ENCODE assay signal across 22 mouse cellular contexts in genomic region chr17:49262394-49262793, GRCm38 (mm10).
DNase-seq lines count a peak whose midpoint lies in the region; ATAC-seq and TF ChIP-seq lines count a peak whose summit lies in the region.
"Had no signal": no experiment of that assay in that cellular context is flagged by ENCODE, and none has a peak within 500 bp of the region (broad histone marks: within the 10 kb centered on the region; RNA-seq: fewer than 3 reads in every experiment).

No protein-coding gene starts in this region.

- no peak for TF ChIP-seq POLR2A in brain, embryonic 14.5 days (IDR thresholded peaks at IDR 0.05; ENCODE audit: borderline replicate concordance, extremely low read depth, insufficient read depth, insufficient read length, poor library complexity, severe bottlenecking)

- no peak overlapping the region for H3K9ac ChIP-seq in hindbrain, embryonic 14.5 days
- H3K9ac ChIP-seq in hindbrain, postnatal 0 days (replicated peaks; ENCODE audit: low read length) = no peak overlapping the region
- H3K9ac ChIP-seq in forebrain, embryonic 13.5 days = no peak overlapping the region
- no peak overlapping the region for H3K9ac ChIP-seq in neural tube, embryonic 14.5 days (replicated peaks; ENCODE audit: low read depth, low read length)
- H3K9ac ChIP-seq: embryonic facial prominence, embryonic 15.5 days; heart, embryonic 13.5 days; hindbrain, embryonic 15.5 days had no signal

- H3K4me3 ChIP-seq in hindbrain, embryonic 14.5 days (replicated peaks; ENCODE audit: low read length) = no peak overlapping the region
- H3K4me3 ChIP-seq in hindbrain, postnatal 0 days (ENCODE audit: low read length) = no peak overlapping the region
- H3K4me3 ChIP-seq in forebrain, embryonic 13.5 days = no peak overlapping the region
- H3K4me3 ChIP-seq in neural tube, embryonic 14.5 days (ENCODE audit: low read depth, low read length) = no peak overlapping the region
- H3K4me3 ChIP-seq: embryonic facial prominence, embryonic 15.5 days; erythroblast, embryonic 14.5 days; gastrocnemius, adult 2 months; heart, embryonic 13.5 days; hindbrain, embryonic 15.5 days had no signal

- no peak for TF ChIP-seq CTCF in hindbrain, postnatal 0 days (IDR thresholded peaks at IDR 0.05; ENCODE audit: low read depth)
- TF ChIP-seq CTCF in brain, embryonic 14.5 days (IDR thresholded peaks at IDR 0.05; ENCODE audit: borderline replicate concordance, extremely low read depth, insufficient read depth, insufficient read length) = no peak

- H3K4me1 ChIP-seq in hindbrain, embryonic 14.5 days (replicated peaks; ENCODE audit: control insufficient read depth, insufficient read depth, low read length) = no peaks in the 10 kb centered on the region
- no peaks in the 10 kb centered on the region for H3K4me1 ChIP-seq in hindbrain, postnatal 0 days (ENCODE audit: insufficient read depth, low read length)
- H3K4me1 ChIP-seq in forebrain, embryonic 13.5 days = peaks cover 3% of the 10 kb centered on the region; the same call in 1 of the 2 replicates
- H3K4me1 ChIP-seq in neural tube, embryonic 14.5 days (ENCODE audit: control insufficient read depth, insufficient read depth, low read length) = no peaks in the 10 kb centered on the region
- H3K4me1 ChIP-seq: embryonic facial prominence, embryonic 15.5 days; heart, embryonic 13.5 days; hindbrain, embryonic 15.5 days had no signal

- ATAC-seq in hindbrain, embryonic 14.5 days (ENCODE audit: low FRiP score) = peak; percentile 46; the same call in 1 of the 2 replicates
- no peak for ATAC-seq in hindbrain, postnatal 0 days
- peak; percentile 55; the same call in 1 of the 2 replicates for ATAC-seq in forebrain, embryonic 13.5 days
- peak; percentile 77; the same call in 1 of the 2 replicates for ATAC-seq in neural tube, embryonic 14.5 days (ENCODE audit: low read depth)

- no peaks in the 10 kb centered on the region for H3K36me3 ChIP-seq in hindbrain, embryonic 14.5 days (replicated peaks; ENCODE audit: control insufficient read depth, insufficient read depth)
- H3K36me3 ChIP-seq in hindbrain, postnatal 0 days (ENCODE audit: insufficient read depth, low read length) = no peaks in the 10 kb centered on the region
- no peaks in the 10 kb centered on the region for H3K36me3 ChIP-seq in forebrain, embryonic 13.5 days (ENCODE audit: poor library complexity, severe bottlenecking)
- H3K36me3 ChIP-seq in neural tube, embryonic 14.5 days (ENCODE audit: control insufficient read depth, insufficient read depth, low read length) = no peaks in the 10 kb centered on the region
- H3K36me3 ChIP-seq: embryonic facial prominence, embryonic 15.5 days; heart, embryonic 13.5 days; hindbrain, embryonic 15.5 days had no signal

- H3K27me3 ChIP-seq in hindbrain, embryonic 14.5 days (ENCODE audit: control insufficient read depth, insufficient read depth, low read length) = no peaks in the 10 kb centered on the region
- no peaks in the 10 kb centered on the region for H3K27me3 ChIP-seq in hindbrain, postnatal 0 days (ENCODE audit: insufficient read depth, low read length)
- H3K27me3 ChIP-seq in forebrain, embryonic 13.5 days = no peaks in the 10 kb centered on the region
- no peaks in the 10 kb centered on the region for H3K27me3 ChIP-seq in neural tube, embryonic 14.5 days (ENCODE audit: control insufficient read depth, insufficient read depth, low read length)
- H3K27me3 ChIP-seq: embryonic facial prominence, embryonic 15.5 days; hindbrain, embryonic 15.5 days had no signal

- H3K4me2 ChIP-seq in hindbrain, embryonic 14.5 days (replicated peaks) = no peak overlapping the region
- H3K4me2 ChIP-seq in hindbrain, postnatal 0 days (ENCODE audit: low read depth, low read length) = no peak overlapping the region
- no peak overlapping the region for H3K4me2 ChIP-seq in forebrain, embryonic 13.5 days
- H3K4me2 ChIP-seq in neural tube, embryonic 14.5 days (ENCODE audit: low read depth, low read length) = no peak overlapping the region
- H3K4me2 ChIP-seq: embryonic facial prominence, embryonic 15.5 days; heart, embryonic 13.5 days; hindbrain, embryonic 15.5 days had no signal

- WGBS in hindbrain, embryonic 14.5 days = 33% methylated on average over 4 of the region's 4 CpGs
- WGBS in hindbrain, postnatal 0 days = 49% methylated on average over 4 of the region's 4 CpGs
- 17% methylated on average over 4 of the region's 4 CpGs for WGBS in forebrain, embryonic 13.5 days
- WGBS in neural tube, embryonic 14.5 days = 9% methylated on average over 4 of the region's 4 CpGs

- no peak overlapping the region for H3K27ac ChIP-seq in hindbrain, embryonic 14.5 days
- no peak overlapping the region for H3K27ac ChIP-seq in hindbrain, postnatal 0 days
- no peak overlapping the region for H3K27ac ChIP-seq in forebrain, embryonic 13.5 days
- no peak overlapping the region for H3K27ac ChIP-seq in neural tube, embryonic 14.5 days (ENCODE audit: low read depth, low read length)
- H3K27ac ChIP-seq: embryonic facial prominence, embryonic 15.5 days; gastrocnemius, adult 2 months; heart, embryonic 13.5 days; hindbrain, embryonic 15.5 days had no signal

- no peak for DNase-seq in hindbrain, embryonic 14.5 days (ENCODE audit: low spot score)
- no peak for DNase-seq in hindbrain, postnatal 0 days (ENCODE audit: low spot score)
- DNase-seq in brain, embryonic 14.5 days (ENCODE audit: low read depth) = peak; percentile 78
- DNase-seq in natural killer cell, adult 2 months (ENCODE audit: low spot score in 2 of 2) = no peak
- no peak for DNase-seq in urinary bladder, postnatal 4 days (ENCODE audit: low spot score in 2 of 2)
- DNase-seq: adrenal gland, adult 8-10 months; adrenal gland, postnatal 36 days; cerebellum, adult 11 months; cerebellum, adult 8-10 months; cerebellum, postnatal 14 days; embryo, embryonic 11 days; gastrocnemius, adult 2 months; gastrocnemius, postnatal 36 days; heart, adult 11 months; heart, postnatal 36 days; kidney, adult 11 months had no signal

- no peaks in the 10 kb centered on the region for H3K9me3 ChIP-seq in hindbrain, embryonic 14.5 days (ENCODE audit: control insufficient read depth, low read length)
- H3K9me3 ChIP-seq in hindbrain, postnatal 0 days (ENCODE audit: low read length) = no peaks in the 10 kb centered on the region
- no peaks in the 10 kb centered on the region; the same call in 1 of the 2 replicates for H3K9me3 ChIP-seq in forebrain, embryonic 13.5 days (replicated peaks)
- H3K9me3 ChIP-seq in neural tube, embryonic 14.5 days (ENCODE audit: control insufficient read depth, low read length) = no peaks in the 10 kb centered on the region
- H3K9me3 ChIP-seq: embryonic facial prominence, embryonic 15.5 days; hindbrain, embryonic 15.5 days had no signal
